Mouse (Mus musculus) midbrain, embryonic 15.5 days (tissue): ENCODE measurements around the gene Garnl3. TPM values are rescaled to one million over a fixed set of nuclear protein-coding genes. Genes with fewer than 3 reads are reported as not detected.

Experiments used
- ATAC-seq: fragments of 200-750 bp; cut with Nextera tagmentation; replicated peaks from 2 replicates; pipeline ENCODE4 v1.8.0; 2017; ENCODE audit warnings: moderate TSS enrichment
- H3K27ac ChIP-seq: fragments of 300-500 bp; sonication (generic); 2 replicates; pipeline ENCODE4 v1.5.1; 2015; ENCODE audit warnings: mild to moderate bottlenecking, inconsistent platforms
- H3K27me3 ChIP-seq: fragments of 300-500 bp; sonication (generic); replicated peaks from 2 replicates; pipeline ENCODE4 v1.6.1; 2015; ENCODE audit warnings: inconsistent platforms
- H3K36me3 ChIP-seq: fragments of 300-500 bp; sonication (generic); replicated peaks from 2 replicates; pipeline ENCODE4 v1.6.1; 2015; ENCODE audit warnings: inconsistent platforms
- H3K4me1 ChIP-seq: fragments of 300-500 bp; sonication (generic); 2 replicates; pipeline ENCODE4 v1.6.1; 2015; ENCODE audit warnings: inconsistent platforms
- H3K4me2 ChIP-seq: fragments of 300-500 bp; sonication (generic); 2 replicates; pipeline ENCODE4 v1.6.1; 2015; ENCODE audit warnings: inconsistent platforms, mild to moderate bottlenecking, moderate library complexity
- H3K4me3 ChIP-seq: fragments of 300-500 bp; sonication (generic); 2 replicates; pipeline ENCODE4 v1.5.1; 2015; ENCODE audit warnings: mild to moderate bottlenecking, inconsistent platforms
- H3K9ac ChIP-seq: fragments of 300-500 bp; sonication (generic); 2 replicates; pipeline ENCODE4 v1.6.1; 2015; ENCODE audit warnings: mild to moderate bottlenecking, inconsistent platforms
- H3K9me3 ChIP-seq: fragments of 300-500 bp; sonication (generic); 2 replicates; pipeline ENCODE4 v1.6.1; 2016; ENCODE audit warnings: inconsistent platforms
- WGBS: fragments of 180-500 bp; shearing (Covaris S2); methylation state at CpG from one replicate; pipeline ENCODE4 v1.1.7; 2015; ENCODE audit warnings: mixed read lengths; 5-methylcytosine and 5-hydroxymethylcytosine counted together
- polyA plus RNA-seq: library from polyadenylated mRNA; unstranded; fragments of >200 nt; fragmentation: Nextera tagmentation; extraction: Ambion mirVana; gene quantifications from 2 replicates; pipeline ENCODE4 v1.2.1, GENCODE M21; 2015

Gene Garnl3
- polyA plus RNA-seq, 1 experiment from 2014 or later: 61.1 TPM

GRCm38 (mm10) chr2:32999752-33000151 is 131.7 kb downstream of the Garnl3 start:
- WGBS: 91% methylated on average over 2 of the region's 2 CpGs
- ATAC-seq: no peak
- Histone ChIP-seq H3K9ac (no peak overlapping the region), H3K27me3 (no peaks in the 10 kb centered on the region), H3K4me2 (no peak overlapping the region), H3K4me3 (no peak overlapping the region), H3K4me1 (no peaks in the 10 kb centered on the region), H3K36me3 (peaks cover 7% of the 10 kb centered on the region), H3K27ac (no peak overlapping the region), H3K9me3 (no peaks in the 10 kb centered on the region)

GRCm38 (mm10) chr2:32997792-32998191 is 133.7 kb downstream of the Garnl3 start:
- ATAC-seq: no peak
- Histone ChIP-seq H3K9ac (no peak overlapping the region), H3K4me2 (no peak overlapping the region), H3K9me3 (no peaks in the 10 kb centered on the region), H3K4me1 (no peaks in the 10 kb centered on the region), H3K27ac (no peak overlapping the region), H3K36me3 (peaks cover 4% of the 10 kb centered on the region; the same call in 1 of the 2 replicates), H3K4me3 (no peak overlapping the region), H3K27me3 (no peaks in the 10 kb centered on the region)
- 81% methylated on average over 4 of the region's 4 CpGs for WGBS

- 67% methylated on average over 6 of the region's 6 CpGs for WGBS
- ATAC-seq: no peak
- peaks cover under 1% of the 10 kb centered on the region; the same call in 1 of the 2 replicates for H3K36me3 ChIP-seq
- H3K27me3 ChIP-seq: no peaks in the 10 kb centered on the region
- H3K9ac ChIP-seq: no peak overlapping the region
- H3K4me2 ChIP-seq: no peak overlapping the region
- no peaks in the 10 kb centered on the region for H3K4me1 ChIP-seq
- no peak overlapping the region for H3K27ac ChIP-seq
- no peaks in the 10 kb centered on the region for H3K9me3 ChIP-seq
- no peak overlapping the region for H3K4me3 ChIP-seq
These were observed 134.4 kb downstream of the Garnl3 start for GRCm38 (mm10) chr2:32997081-32997480.

DNA sequence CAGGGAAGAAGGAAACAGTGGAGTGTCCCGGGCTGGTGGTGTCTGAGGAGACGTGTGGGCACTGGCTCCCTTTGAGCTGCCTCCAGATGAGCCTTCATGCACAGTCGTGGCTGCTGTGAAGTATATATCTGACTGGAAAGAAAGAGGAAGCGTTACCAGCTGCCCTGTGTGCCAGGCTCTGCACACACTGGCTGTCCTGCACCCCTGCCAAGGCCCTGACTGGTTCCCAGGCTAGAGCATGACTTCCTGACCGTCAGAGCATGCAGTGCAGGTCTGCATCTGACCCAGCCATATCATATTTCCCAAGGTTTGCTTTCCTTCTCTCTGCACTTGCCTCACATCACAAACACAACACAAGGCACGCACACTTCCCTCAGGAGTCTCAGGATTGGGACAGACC is 139.3 kb downstream of the Garnl3 start:
- no peak overlapping the region for H3K4me2 ChIP-seq
- no peaks in the 10 kb centered on the region for H3K9me3 ChIP-seq
- no peaks in the 10 kb centered on the region for H3K27me3 ChIP-seq
- ATAC-seq: no peak
- no peak overlapping the region for H3K4me3 ChIP-seq
- H3K27ac ChIP-seq: no peak overlapping the region
- no peak overlapping the region for H3K9ac ChIP-seq
- no peaks in the 10 kb centered on the region; the same call in 1 of the 2 replicates for H3K36me3 ChIP-seq
- H3K4me1 ChIP-seq: no peaks in the 10 kb centered on the region
- 74% methylated on average over 6 of the region's 6 CpGs for WGBS

DNA sequence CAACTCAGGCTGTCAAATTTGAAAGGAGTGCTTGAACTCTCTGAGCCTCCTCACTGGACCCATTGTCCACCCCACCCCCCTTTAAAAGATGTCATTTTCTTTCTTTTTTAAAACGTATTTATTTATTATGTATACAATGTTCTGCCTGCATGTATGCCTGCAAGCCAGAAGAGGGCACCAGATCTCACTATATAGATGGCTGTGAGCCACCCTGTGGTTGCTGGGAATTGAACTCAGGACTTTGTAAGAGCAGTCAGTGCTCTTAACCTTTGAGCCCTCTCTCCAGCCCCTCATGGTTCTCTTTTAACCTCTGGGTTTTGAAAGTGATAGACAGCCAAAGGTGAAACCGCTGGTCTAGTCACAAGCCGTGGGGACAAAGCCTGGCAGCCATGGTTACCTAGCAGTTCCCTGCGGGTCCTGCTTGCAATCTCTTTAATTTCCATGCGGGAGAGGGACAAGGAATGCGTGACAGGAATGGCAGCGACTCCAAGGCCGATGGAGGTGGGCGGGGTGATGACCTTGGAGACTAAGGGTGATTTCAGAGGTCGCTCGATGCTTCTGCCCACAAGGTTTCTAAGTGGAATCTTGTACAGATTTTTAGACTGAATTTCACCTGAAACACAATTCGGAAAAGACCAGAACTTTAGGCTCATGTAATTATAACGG is 141.2 kb downstream of the Garnl3 start:
- Histone ChIP-seq H3K36me3 (no peaks in the 10 kb centered on the region; the same call in 1 of the 2 replicates), H3K9me3 (no peaks in the 10 kb centered on the region), H3K4me3 (no peak overlapping the region), H3K9ac (no peak overlapping the region), H3K4me2 (no peak overlapping the region), H3K27ac (no peak overlapping the region), H3K27me3 (no peaks in the 10 kb centered on the region), H3K4me1 (no peaks in the 10 kb centered on the region)
- no peak for ATAC-seq
- WGBS: 57% methylated on average over 13 of the region's 13 CpGs

GRCm38 (mm10) chr2:32989376-32989775 is 142.1 kb downstream of the Garnl3 start:
- no peaks in the 10 kb centered on the region for H3K4me1 ChIP-seq
- ATAC-seq: no peak
- no peak overlapping the region for H3K4me3 ChIP-seq
- H3K9me3 ChIP-seq: no peaks in the 10 kb centered on the region
- no peaks in the 10 kb centered on the region for H3K27me3 ChIP-seq
- no peak overlapping the region for H3K4me2 ChIP-seq
- WGBS: 80% methylated on average over 3 of the region's 3 CpGs
- no peak overlapping the region for H3K9ac ChIP-seq
- H3K36me3 ChIP-seq: no peaks in the 10 kb centered on the region; the same call in 1 of the 2 replicates
- no peak overlapping the region for H3K27ac ChIP-seq

GRCm38 (mm10) chr2:32985844-32986243 is 145.6 kb downstream of the Garnl3 start:
- 61% methylated on average over 8 of the region's 8 CpGs for WGBS
- Histone ChIP-seq H3K4me1 (peaks cover 17% of the 10 kb centered on the region), H3K27me3 (no peaks in the 10 kb centered on the region), H3K27ac (no peak overlapping the region), H3K9me3 (no peaks in the 10 kb centered on the region), H3K36me3 (no peaks in the 10 kb centered on the region), H3K4me2 (no peak overlapping the region), H3K9ac (no peak overlapping the region), H3K4me3 (no peak overlapping the region)
- no peak for ATAC-seq

GRCm38 (mm10) chr2:32983617-32984016 is 147.8 kb downstream of the Garnl3 start:
- 47% methylated on average over 6 of the region's 6 CpGs for WGBS
- H3K27me3 ChIP-seq: no peaks in the 10 kb centered on the region
- H3K9me3 ChIP-seq: no peaks in the 10 kb centered on the region
- no peak overlapping the region for H3K9ac ChIP-seq
- H3K4me2 ChIP-seq: no peak overlapping the region
- H3K4me3 ChIP-seq: no peak overlapping the region
- H3K36me3 ChIP-seq: no peaks in the 10 kb centered on the region
- H3K27ac ChIP-seq: no peak overlapping the region
- H3K4me1 ChIP-seq: peaks cover 24% of the 10 kb centered on the region
- ATAC-seq: no peak

DNA sequence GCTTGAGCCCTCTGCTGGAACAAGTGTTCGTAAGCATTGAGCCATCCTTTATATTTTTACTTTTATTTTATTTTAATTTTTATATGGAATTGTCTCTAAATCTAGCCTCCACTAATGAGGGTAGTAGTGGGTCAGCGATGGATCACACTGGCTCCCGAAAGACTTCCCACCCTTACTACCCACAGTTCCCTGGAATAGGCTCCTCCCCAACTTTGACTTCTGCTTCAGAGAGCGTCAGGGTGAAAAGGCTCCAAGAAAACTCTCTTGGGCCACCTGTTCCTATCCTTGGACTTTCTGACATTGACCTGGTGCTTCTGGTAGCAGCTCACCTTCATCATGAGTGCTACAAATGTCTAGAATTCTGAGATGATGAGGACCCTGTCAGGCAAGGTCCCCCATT is 148.8 kb downstream of the Garnl3 start:
- no peaks in the 10 kb centered on the region for H3K36me3 ChIP-seq
- peak overlapping the region; percentile 99 for H3K4me2 ChIP-seq
- H3K9ac ChIP-seq: no peak overlapping the region
- H3K4me3 ChIP-seq: peak overlapping the region; percentile 95
- H3K9me3 ChIP-seq: no peaks in the 10 kb centered on the region
- no peak overlapping the region for H3K27ac ChIP-seq
- H3K4me1 ChIP-seq: peaks cover 24% of the 10 kb centered on the region
- no peaks in the 10 kb centered on the region for H3K27me3 ChIP-seq
- 4% methylated on average over 4 of the region's 4 CpGs for WGBS
- ATAC-seq: no peak

DNA sequence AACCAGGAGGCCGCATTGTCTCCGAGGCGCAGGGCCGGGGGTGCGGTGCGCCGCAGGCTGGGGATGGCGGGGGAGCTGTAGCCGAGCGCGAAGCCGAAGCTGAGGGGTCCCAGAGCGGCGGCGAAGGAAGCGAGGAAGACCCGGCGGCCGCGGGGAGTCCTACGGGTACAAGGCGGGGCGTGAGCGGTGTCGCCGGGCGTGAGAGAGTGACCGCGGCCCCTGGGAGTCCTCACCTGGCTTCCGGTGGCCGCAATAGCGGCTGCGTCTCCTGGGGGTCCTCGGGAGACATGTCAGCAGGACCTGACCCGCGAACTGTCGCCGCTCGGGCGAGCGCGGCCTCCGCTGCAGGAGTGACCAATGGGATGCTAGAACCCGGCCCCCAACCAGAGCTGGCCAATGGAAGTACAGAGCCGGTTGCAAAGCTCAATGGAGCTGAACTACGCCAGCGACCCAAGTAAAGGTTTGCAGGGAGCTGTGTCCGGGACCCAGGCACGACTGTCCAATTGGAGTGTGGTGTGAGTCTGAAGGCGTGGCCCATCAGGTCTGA is 149.7 kb downstream of the Garnl3 start, which contains the start of gene Slc2a8:
Gene Slc2a8, minus strand, starts transcription at position 359 of the 547 bp plus-strand sequence.
- Histone ChIP-seq H3K27me3 (no peaks in the 10 kb centered on the region), H3K4me1 (peaks cover 24% of the 10 kb centered on the region), H3K9ac (peak within 1 kb of the TSS; percentile 91), H3K4me3 (peak within 1 kb of the TSS; percentile 95), H3K27ac (peak within 1 kb of the TSS; percentile 80), H3K9me3 (no peaks in the 10 kb centered on the region), H3K36me3 (no peaks in the 10 kb centered on the region), H3K4me2 (peak within 1 kb of the TSS; percentile 99)
- peak; percentile 98 for ATAC-seq
- under 1% methylated on average over 50 of the region's 50 CpGs for WGBS

- peak; percentile 61 for ATAC-seq
- H3K36me3 ChIP-seq: no peaks in the 10 kb centered on the region
- H3K9ac ChIP-seq: peak overlapping the region; percentile 91
- peak overlapping the region; percentile 95 for H3K4me3 ChIP-seq
- peaks cover 24% of the 10 kb centered on the region for H3K4me1 ChIP-seq
- H3K27ac ChIP-seq: peak overlapping the region; percentile 80
- H3K27me3 ChIP-seq: no peaks in the 10 kb centered on the region
- under 1% methylated on average over 23 of the region's 23 CpGs for WGBS
- no peaks in the 10 kb centered on the region for H3K9me3 ChIP-seq
- H3K4me2 ChIP-seq: peak overlapping the region; percentile 99
These were observed 150.2 kb downstream of the Garnl3 start for GRCm38 (mm10) chr2:32981281-32981680.

GRCm38 (mm10) chr2:32979675-32980074 is 151.8 kb downstream of the Garnl3 start:
- Histone ChIP-seq H3K4me3 (no peak overlapping the region), H3K27me3 (no peaks in the 10 kb centered on the region), H3K4me1 (peaks cover 24% of the 10 kb centered on the region), H3K4me2 (no peak overlapping the region), H3K36me3 (peaks cover 2% of the 10 kb centered on the region; the same call in 1 of the 2 replicates), H3K27ac (no peak overlapping the region), H3K9ac (no peak overlapping the region), H3K9me3 (no peaks in the 10 kb centered on the region)
- 88% methylated on average over 7 of the region's 7 CpGs for WGBS
- ATAC-seq: no peak

DNA sequence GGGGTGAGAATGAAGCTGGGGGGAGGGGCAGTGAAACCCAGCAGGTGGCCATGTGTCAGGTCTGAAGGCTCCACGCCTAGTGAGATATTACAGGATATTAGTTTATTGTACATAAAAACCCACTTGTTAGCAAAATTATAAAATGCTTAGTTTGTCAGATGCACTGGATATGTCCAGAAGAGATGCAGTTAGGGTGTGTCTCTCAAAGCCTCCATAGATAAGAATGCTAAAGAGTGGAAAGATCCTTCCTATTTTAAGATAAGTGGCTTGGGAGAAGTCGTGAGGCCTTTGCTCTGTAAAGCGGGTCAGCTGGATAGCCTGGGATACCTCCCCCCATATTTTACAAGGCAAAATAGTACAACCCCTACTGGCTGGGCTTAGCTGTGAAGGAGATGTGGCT is 152.8 kb downstream of the Garnl3 start:
- no peak for ATAC-seq
- Histone ChIP-seq H3K4me1 (peaks cover 24% of the 10 kb centered on the region), H3K4me3 (no peak overlapping the region), H3K36me3 (peaks cover 8% of the 10 kb centered on the region; the same call in 1 of the 2 replicates), H3K27ac (no peak overlapping the region), H3K27me3 (no peaks in the 10 kb centered on the region), H3K9me3 (no peaks in the 10 kb centered on the region), H3K9ac (no peak overlapping the region), H3K4me2 (no peak overlapping the region)
- WGBS: 78% methylated on average over 3 of the region's 3 CpGs
